Mouse (Mus musculus) liver, embryonic 13.5 days (tissue): ENCODE data around the gene Olfr470. TPM values are rescaled to one million over a fixed set of nuclear protein-coding genes. Genes with fewer than 3 reads are reported as not detected.
"Not testable (repeated sequence)": the region's sequence is repeated elsewhere in the genome, so short reads cannot be mapped to it uniquely, and the experiment has no call there.

Experiments
- ATAC-seq: fragments of 200-750 bp; cut with Nextera tagmentation; 2 replicates; pipeline ENCODE4 v1.8.0; 2017; ENCODE audit warnings: low read depth, mild to moderate bottlenecking, moderate number of reproducible peaks, moderate library complexity
- DNase-seq: peaks from one replicate; pipeline ENCODE4 v3.0.0; 2022
- H3K27ac ChIP-seq: fragments of 300-500 bp; sonication (generic); 2 replicates; pipeline ENCODE4 v1.5.1; 2015; ENCODE audit warnings: moderate library complexity, mild to moderate bottlenecking, inconsistent platforms
- H3K27me3 ChIP-seq: fragments of 300-500 bp; sonication (generic); 2 replicates; pipeline ENCODE4 v1.6.1; 2015; ENCODE audit warnings: mild to moderate bottlenecking, inconsistent platforms
- H3K36me3 ChIP-seq: fragments of 300-500 bp; sonication (generic); 2 replicates; pipeline ENCODE4 v1.6.1; 2015; ENCODE audit warnings: mild to moderate bottlenecking, inconsistent platforms
- H3K4me1 ChIP-seq: fragments of 300-500 bp; sonication (generic); replicated peaks from 2 replicates; pipeline ENCODE4 v1.6.1; 2015; ENCODE audit warnings: inconsistent platforms
- H3K4me2 ChIP-seq: fragments of 300-500 bp; sonication (generic); 2 replicates; pipeline ENCODE4 v1.6.1; 2015; ENCODE audit warnings: inconsistent platforms, mild to moderate bottlenecking, moderate library complexity
- H3K4me3 ChIP-seq: fragments of 300-500 bp; sonication (generic); replicated peaks from 2 replicates; pipeline ENCODE4 v1.5.1; 2015; ENCODE audit warnings: mild to moderate bottlenecking, inconsistent platforms
- H3K9ac ChIP-seq: fragments of 300-500 bp; sonication (generic); 2 replicates; pipeline ENCODE4 v1.6.1; 2015; ENCODE audit warnings: mild to moderate bottlenecking, inconsistent platforms
- H3K9me3 ChIP-seq: fragments of 300-500 bp; sonication (generic); replicated peaks from 2 replicates; pipeline ENCODE4 v1.6.1; 2016; ENCODE audit warnings: inconsistent platforms
- WGBS: fragments of 180-500 bp; shearing (Covaris S2); methylation state at CpG from one replicate; pipeline ENCODE4 v1.1.7; 2015; ENCODE audit not compliant: insufficient replicate concordance; 5-methylcytosine and 5-hydroxymethylcytosine counted together
- polyA plus RNA-seq: library from polyadenylated mRNA; unstranded; fragments of >200 nt; fragmentation: Nextera tagmentation; extraction: Ambion mirVana; gene quantifications from 2 replicates; pipeline ENCODE4 v1.2.1, GENCODE M21; 2015

Gene Olfr470
- not detected in 2 replicates for polyA plus RNA-seq

DNA sequence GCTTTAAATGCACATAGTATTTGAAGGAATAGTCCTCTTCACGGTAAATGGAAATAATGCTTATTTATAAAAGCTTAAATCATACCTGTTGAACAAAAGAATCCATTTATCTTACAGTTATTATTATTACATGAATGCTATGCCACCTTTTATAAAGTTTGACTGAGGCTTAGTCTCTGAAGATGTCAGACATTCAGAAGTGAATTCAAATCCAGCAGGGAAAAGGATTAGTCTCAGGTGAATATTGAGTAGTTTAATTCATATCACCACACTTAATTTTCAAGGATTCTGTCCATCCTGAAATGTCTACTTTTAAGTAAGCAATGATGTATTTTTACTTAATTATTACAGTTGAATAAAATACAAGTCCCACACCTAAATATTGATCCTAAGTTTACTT lies at the start of gene Olfr470:
TSS of gene Olfr470 (minus strand) at position 101 of the 400 bp plus-strand sequence.
- H3K4me3 ChIP-seq, H3K4me1 ChIP-seq, H3K9me3 ChIP-seq, DNase-seq, H3K36me3 ChIP-seq, H3K27me3 ChIP-seq, H3K4me2 ChIP-seq, ATAC-seq, H3K9ac ChIP-seq, H3K27ac ChIP-seq: not testable (repeated sequence)
- WGBS, result 50% methylated on average over 1 of the region's 1 CpGs

DNA sequence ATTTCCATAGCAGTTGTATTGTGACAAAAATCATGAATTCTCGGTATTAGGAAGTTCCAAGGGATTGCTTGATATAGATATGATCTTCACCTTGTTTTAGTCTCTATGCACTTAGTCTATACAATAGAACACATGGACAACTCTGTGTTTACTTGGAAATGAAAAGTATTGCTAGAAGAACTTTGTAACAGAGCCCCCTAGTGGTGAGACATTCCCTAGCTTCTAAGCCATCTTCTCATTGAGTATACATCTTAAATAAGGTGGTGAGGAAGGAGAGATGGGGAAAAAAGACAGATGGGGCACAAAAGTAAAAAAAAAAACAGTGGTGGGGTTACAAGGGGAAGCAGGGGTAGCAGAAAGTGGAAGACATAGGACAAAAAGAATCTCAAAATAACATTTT lies 5.6 kb downstream of the Olfr470 start:
- WGBS, result 45% methylated on average over 1 of the region's 1 CpGs
- ATAC-seq (no peak), DNase-seq (no peak)
- H3K9me3 ChIP-seq, result no peaks in the 10 kb centered on the region
- H3K36me3 ChIP-seq, result no peaks in the 10 kb centered on the region
- no peak overlapping the region for H3K4me2 ChIP-seq
- H3K27me3 ChIP-seq, result no peaks in the 10 kb centered on the region
- no peak overlapping the region for H3K4me3 ChIP-seq
- H3K4me1 ChIP-seq, result no peaks in the 10 kb centered on the region
- no peak overlapping the region for H3K9ac ChIP-seq
- no peak overlapping the region for H3K27ac ChIP-seq

DNA sequence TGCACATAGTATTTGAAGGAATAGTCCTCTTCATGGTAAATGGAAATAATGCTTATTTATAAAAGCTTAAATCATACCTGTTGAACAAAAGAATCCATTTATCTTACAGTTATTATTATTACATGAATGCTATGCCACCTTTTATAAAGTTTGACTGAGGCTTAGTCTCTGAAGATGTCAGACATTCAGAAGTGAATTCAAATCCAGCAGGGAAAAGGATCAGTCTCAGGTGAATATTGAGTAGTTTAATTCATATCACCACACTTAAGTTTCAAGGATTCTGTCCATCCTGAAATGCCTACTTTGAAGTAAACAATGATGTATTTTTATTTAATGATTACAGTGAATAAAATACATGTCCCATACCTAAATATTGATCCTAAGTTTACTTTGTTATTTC lies 21.8 kb downstream of the Olfr470 start, which contains the start of gene Olfr469:
TSS of gene Olfr469 (minus strand) at position 101 of the 400 bp plus-strand sequence.
- not testable (repeated sequence) for H3K36me3 ChIP-seq, DNase-seq, H3K9ac ChIP-seq, H3K9me3 ChIP-seq, H3K4me2 ChIP-seq, H3K27me3 ChIP-seq, H3K4me3 ChIP-seq, ATAC-seq, H3K4me1 ChIP-seq, H3K27ac ChIP-seq

DNA sequence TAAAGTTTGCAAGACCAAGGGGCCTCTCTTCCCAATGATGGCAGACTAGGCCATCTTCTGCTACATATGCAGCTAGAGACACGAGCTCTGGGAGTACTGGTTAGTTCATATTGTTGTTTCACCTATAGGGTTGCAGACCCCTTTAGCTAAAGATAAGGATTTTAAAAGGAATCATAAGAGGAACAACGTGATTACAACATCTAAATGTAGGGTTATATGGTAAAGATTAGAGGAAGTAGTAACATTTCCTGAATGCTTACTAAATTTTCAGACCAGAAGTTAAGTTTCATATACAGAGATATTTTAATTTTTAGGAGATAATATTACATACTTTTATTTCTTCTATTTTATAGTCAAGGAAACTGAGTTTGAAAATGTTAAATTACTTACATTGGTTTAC lies 23.4 kb downstream of the Olfr470 start:
- 31% methylated on average over 2 of the region's 2 CpGs for WGBS
- not testable (repeated sequence) for H3K4me1 ChIP-seq, H3K36me3 ChIP-seq, DNase-seq, H3K4me3 ChIP-seq, H3K27me3 ChIP-seq, ATAC-seq, H3K27ac ChIP-seq, H3K4me2 ChIP-seq, H3K9me3 ChIP-seq, H3K9ac ChIP-seq

DNA sequence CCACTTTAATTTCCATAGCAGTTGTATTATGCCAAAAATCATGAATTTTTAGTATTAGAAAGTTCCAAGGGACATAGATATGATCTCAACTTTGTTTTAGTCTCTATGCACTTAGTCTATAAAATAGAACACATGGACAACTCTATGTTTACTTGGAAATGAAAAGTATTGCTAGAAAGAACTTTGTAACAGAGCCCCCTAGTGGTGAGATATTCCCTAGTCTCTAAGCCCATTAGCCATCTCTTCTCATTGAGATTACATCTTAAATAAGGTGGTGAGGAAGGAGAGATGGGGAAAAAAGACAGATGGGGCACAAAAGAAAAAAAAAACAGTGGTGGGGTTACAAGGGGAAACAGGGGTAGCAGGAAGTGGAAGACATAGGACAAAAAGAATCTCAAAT lies 27.8 kb downstream of the Olfr470 start:
- Histone ChIP-seq H3K27me3 (no peaks in the 10 kb centered on the region), H3K4me3 (no peak overlapping the region), H3K27ac (no peak overlapping the region), H3K4me2 (no peak overlapping the region), H3K9me3 (no peaks in the 10 kb centered on the region), H3K36me3 (no peaks in the 10 kb centered on the region), H3K9ac (no peak overlapping the region), H3K4me1 (no peaks in the 10 kb centered on the region)
- no peak for ATAC-seq
- no peak for DNase-seq

DNA sequence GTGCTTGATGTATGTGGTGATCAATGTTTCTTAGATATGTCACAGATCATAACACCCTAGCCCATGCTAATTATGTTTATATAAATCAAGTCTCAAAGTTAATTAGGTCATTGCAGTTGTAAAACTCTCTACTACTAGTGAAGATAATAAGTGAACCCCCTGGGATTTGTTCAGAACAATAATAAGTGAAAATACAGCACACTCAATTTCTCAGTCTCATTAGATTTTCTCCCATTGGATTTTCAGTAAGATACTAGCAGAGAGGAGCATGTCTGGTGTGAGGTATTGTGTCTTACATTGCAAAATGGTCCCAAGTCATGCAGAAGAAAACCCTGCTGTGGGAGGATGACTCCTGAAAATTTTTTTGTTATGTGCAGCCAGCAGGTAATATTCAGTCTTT lies 35.3 kb downstream of the Olfr470 start, which contains the start of gene Olfr467:
TSS of gene Olfr467 (plus strand) at position 301 of the 400 bp plus-strand sequence.
- Histone ChIP-seq H3K4me2 (no peak within 1 kb of the TSS), H3K36me3 (no peaks in the 10 kb centered on the region), H3K9me3 (no peaks in the 10 kb centered on the region), H3K4me1 (no peaks in the 10 kb centered on the region), H3K27me3 (no peaks in the 10 kb centered on the region), H3K4me3 (no peak within 1 kb of the TSS), H3K9ac (no peak within 1 kb of the TSS), H3K27ac (no peak within 1 kb of the TSS)
- DNase-seq (no peak), ATAC-seq (no peak)

DNA sequence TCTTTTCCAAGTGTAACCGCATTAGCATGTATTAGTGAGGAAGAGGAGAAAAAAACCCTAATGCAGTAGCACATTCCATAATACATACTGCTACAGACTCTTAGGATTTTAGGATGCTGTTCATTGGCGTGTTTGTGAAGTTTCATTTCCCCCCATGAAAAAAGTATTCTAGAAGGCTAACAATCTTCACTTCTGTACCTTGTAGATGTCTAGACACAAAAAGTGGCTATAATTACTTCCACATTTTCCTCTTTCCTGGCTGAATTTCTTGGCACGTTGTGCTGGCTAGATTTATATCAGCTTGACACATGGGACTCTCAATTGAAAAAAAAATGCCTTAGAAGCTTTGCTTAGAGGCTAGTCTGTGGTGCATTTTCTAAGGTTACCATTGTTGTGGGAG lies 45.2 kb downstream of the Olfr470 start:
- no peak overlapping the region for H3K4me2 ChIP-seq
- no peak overlapping the region for H3K27ac ChIP-seq
- H3K9me3 ChIP-seq, result no peaks in the 10 kb centered on the region
- H3K27me3 ChIP-seq, result no peaks in the 10 kb centered on the region
- no peak for ATAC-seq
- no peak overlapping the region for H3K4me3 ChIP-seq
- H3K36me3 ChIP-seq, result no peaks in the 10 kb centered on the region
- WGBS, result 42% methylated on average over 3 of the region's 3 CpGs
- no peak for DNase-seq
- H3K4me1 ChIP-seq, result no peaks in the 10 kb centered on the region
- no peak overlapping the region for H3K9ac ChIP-seq

DNA sequence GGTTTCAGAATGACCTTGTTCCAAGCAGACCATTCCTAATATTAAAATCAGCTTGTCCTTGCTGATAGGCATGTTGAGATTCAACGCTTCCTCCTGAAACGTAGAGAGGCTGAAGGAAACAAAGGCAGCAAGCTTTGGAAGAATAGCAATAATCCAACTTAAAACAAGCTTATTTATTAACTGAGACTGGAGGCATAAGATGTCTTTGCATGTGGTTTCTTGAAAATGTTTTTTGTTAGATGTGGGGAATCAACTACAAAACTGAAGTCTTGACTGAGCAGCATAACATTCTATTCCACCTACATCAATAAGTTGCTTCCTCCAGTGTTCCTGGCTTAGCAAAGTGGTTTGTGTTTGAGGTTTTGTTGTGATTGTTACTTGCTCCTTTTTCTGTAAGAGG lies 46.2 kb downstream of the Olfr470 start, which contains the start of gene Ovch2:
TSS of gene Ovch2 (minus strand) at position 101 of the 400 bp plus-strand sequence.
- H3K4me3 ChIP-seq, result no peak within 1 kb of the TSS
- no peaks in the 10 kb centered on the region for H3K36me3 ChIP-seq
- no peaks in the 10 kb centered on the region for H3K27me3 ChIP-seq
- ATAC-seq, result no peak
- no peak for DNase-seq
- H3K4me1 ChIP-seq, result no peaks in the 10 kb centered on the region
- WGBS, result 70% methylated on average over 2 of the region's 2 CpGs
- no peak within 1 kb of the TSS for H3K9ac ChIP-seq
- H3K9me3 ChIP-seq, result no peaks in the 10 kb centered on the region
- no peak within 1 kb of the TSS for H3K27ac ChIP-seq
- H3K4me2 ChIP-seq, result no peak within 1 kb of the TSS

DNA sequence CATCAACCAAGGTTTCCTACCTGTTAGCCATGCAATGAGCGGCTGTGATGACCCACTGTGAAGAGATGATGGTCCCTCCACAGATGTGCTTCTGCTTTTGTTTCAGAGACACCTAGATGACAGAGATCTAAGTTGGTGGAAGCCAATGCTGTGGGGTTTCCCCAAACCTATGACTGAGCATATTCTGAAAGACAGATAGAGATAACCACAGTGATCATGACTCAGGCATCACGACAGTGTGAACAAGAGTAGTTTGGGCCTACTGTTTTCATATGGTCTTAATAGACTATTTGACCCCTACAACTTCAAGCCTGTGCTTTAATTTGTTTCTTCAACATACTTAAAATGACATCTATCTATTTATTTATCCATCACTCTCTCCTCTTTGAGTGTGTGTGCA lies 50.8 kb downstream of the Olfr470 start:
- H3K4me1 ChIP-seq, result no peaks in the 10 kb centered on the region
- no peaks in the 10 kb centered on the region for H3K27me3 ChIP-seq
- no peak for ATAC-seq
- no peak overlapping the region for H3K4me2 ChIP-seq
- no peak overlapping the region for H3K4me3 ChIP-seq
- no peaks in the 10 kb centered on the region for H3K9me3 ChIP-seq
- 49% methylated on average over 2 of the region's 2 CpGs for WGBS
- no peak overlapping the region for H3K27ac ChIP-seq
- H3K9ac ChIP-seq, result no peak overlapping the region
- H3K36me3 ChIP-seq, result no peaks in the 10 kb centered on the region
- DNase-seq, result no peak

Other genes with a start within 250 kb of the Olfr470 start
- not detected in 2 replicates for gene 5330417H12Rik, start 222.3 kb downstream of the Olfr470 start, polyA plus RNA-seq
- gene Cyb5r2, start 89.5 kb downstream of the Olfr470 start, polyA plus RNA-seq, result 0.03 and 0.09 TPM in 2 replicates
- not detected in 2 replicates for gene Ovch2, start 46.3 kb downstream of the Olfr470 start, polyA plus RNA-seq
- gene Olfr467, start 35.2 kb downstream of the Olfr470 start, polyA plus RNA-seq, result not detected in 2 replicates
- gene Olfr469, start 21.9 kb downstream of the Olfr470 start, polyA plus RNA-seq, result not detected in 2 replicates
- not detected in 2 replicates for gene Olfr472, start 50.4 kb upstream of the Olfr470 start, polyA plus RNA-seq
- gene Olfr473, start 83.0 kb upstream of the Olfr470 start, polyA plus RNA-seq, result not detected in 2 replicates
- not detected in 2 replicates for gene Olfr474, start 107.2 kb upstream of the Olfr470 start, polyA plus RNA-seq
- not detected in 2 replicates for gene Olfr476, start 117.3 kb upstream of the Olfr470 start, polyA plus RNA-seq
- not detected in 2 replicates for gene Olfr477, start 139.2 kb upstream of the Olfr470 start, polyA plus RNA-seq
- gene Olfr478, start 186.5 kb upstream of the Olfr470 start, polyA plus RNA-seq, result not detected in 2 replicates
- not detected in 2 replicates for gene Olfr479, start 203.2 kb upstream of the Olfr470 start, polyA plus RNA-seq
- gene Olfr480, start 219.9 kb upstream of the Olfr470 start, polyA plus RNA-seq, result not detected in 2 replicates
- not detected in 2 replicates for gene Olfr481, start 232.4 kb upstream of the Olfr470 start, polyA plus RNA-seq